Mouse (Mus musculus) frontal cortex, postnatal 10 days (tissue): ENCODE results near the gene Prkca.

Experiments used
- DNase-seq, 2 experiments: peaks; one replicate each; pipeline ENCODE4 v3.0.0; 2022; ENCODE audit warnings: low spot score in 2 of 2, mixed read lengths in 1 of 2

Gene Prkca

DNA sequence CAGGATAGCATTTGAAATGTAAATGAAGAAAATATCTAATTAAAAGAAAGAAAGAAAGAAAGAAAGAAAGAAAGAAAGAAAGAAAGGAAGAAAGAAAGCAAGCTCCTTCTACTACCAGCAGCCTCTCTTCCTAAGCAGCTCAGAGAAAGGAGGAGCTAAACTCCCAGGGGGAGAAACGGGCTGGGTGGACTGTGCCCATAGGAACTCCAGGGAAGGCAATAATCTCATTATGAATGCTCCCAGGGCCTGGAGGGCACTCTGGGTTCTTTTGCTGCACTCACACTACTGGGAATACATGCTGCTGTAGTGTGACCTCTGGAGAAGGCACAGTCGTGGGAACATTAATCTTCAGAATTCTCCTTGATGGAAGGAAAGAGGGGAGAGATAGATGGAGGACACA is 107.5 kb downstream of the Prkca start:
- DNase-seq, result no peak

GRCm38 (mm10) chr11:108235081-108235703 is 108.5 kb downstream of the Prkca start:
- no peak for DNase-seq

GRCm38 (mm10) chr11:108233015-108233414 is 110.7 kb downstream of the Prkca start:
- no peak for DNase-seq

GRCm38 (mm10) chr11:108230101-108230500 is 113.6 kb downstream of the Prkca start:
- no peak for DNase-seq

- no peak for DNase-seq
These were observed 114.4 kb downstream of the Prkca start for GRCm38 (mm10) chr11:108229176-108229946.

DNA sequence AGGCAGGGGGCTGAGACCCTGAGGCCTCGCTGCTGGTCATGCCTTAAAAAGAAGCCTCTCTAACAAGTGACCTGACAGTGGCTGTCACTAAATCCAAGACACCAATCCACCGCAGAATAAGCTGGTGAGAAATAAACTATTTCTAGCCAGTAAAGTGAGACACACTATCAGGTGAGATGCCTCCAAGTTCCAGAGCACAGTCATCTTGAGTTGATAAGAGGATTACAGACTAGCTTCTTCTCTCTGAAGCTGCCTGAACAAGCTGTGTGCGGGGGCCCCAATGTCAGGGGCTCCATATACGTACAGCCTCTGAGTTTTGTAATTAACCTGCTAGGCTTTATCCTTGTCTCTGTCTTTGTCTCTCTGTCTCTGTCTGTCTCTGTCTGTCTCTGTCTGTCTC is 115.2 kb downstream of the Prkca start:
- DNase-seq, result no peak

DNA sequence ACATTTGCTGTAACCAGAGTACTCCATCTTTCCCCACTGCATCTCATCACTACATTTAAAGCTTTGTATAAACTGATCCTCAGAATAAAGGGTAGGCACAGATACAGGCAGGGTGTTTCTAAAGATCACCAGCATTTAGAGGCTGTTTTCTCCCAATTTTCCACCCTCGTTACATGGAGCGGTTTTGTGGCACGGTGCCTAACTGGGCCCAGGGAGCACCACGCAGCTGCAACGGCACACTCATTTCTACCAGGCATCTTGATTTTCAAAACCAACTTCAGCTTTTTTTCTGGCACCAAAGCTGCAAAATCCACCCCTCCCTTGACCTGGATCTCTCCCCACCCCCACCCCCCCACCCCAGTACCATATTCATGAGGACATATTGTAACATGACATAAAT is 117.5 kb downstream of the Prkca start:
- DNase-seq, result no peak

GRCm38 (mm10) chr11:108224233-108224973 is 119.3 kb downstream of the Prkca start:
- no peak for DNase-seq

GRCm38 (mm10) chr11:108223613-108224232 is 120.0 kb downstream of the Prkca start:
- no peak for DNase-seq

DNA sequence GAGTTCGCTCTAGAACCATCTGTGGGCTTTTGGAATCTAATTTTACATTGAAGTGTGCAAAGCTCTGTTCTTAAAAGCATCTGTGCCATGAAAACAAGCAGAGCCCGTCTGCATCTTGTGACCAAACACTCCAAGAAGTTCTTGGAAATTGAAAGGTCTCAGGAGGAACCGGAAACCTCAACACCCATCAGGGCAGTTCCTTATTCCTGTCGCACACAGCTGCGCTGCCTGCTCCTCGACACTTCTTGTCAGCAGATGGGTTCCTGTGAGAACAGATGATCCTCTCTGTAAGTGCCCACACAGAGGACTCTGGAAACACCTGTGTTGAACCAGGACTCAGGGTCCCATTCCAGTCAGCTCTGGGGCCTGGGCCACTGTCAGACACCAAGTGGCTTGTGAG is 120.6 kb downstream of the Prkca start:
- peak in 1 of 2 experiments; percentile 56 for DNase-seq

GRCm38 (mm10) chr11:108222616-108223015 is 121.1 kb downstream of the Prkca start:
- DNase-seq, result peak; percentile 33 to 59

DNA sequence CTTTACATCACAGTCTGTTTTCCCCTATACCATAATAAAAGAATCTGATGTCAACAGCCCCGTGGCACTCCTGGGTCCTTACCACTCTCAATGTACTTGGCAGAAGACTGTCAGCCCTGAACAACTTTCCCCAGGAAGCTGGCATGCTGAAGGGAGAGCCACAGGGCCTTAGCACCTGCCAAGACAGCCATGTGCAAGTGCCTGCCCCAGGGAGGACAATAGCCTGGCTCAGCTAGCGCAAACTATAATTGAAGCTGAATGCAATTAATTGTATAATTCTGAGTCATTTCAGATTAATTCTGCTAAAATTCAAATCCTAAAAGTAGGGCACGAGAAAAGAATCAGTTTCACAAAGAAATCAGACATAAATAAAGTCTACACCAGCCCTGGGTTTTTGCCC is 121.7 kb downstream of the Prkca start:
- DNase-seq, result no peak

DNA sequence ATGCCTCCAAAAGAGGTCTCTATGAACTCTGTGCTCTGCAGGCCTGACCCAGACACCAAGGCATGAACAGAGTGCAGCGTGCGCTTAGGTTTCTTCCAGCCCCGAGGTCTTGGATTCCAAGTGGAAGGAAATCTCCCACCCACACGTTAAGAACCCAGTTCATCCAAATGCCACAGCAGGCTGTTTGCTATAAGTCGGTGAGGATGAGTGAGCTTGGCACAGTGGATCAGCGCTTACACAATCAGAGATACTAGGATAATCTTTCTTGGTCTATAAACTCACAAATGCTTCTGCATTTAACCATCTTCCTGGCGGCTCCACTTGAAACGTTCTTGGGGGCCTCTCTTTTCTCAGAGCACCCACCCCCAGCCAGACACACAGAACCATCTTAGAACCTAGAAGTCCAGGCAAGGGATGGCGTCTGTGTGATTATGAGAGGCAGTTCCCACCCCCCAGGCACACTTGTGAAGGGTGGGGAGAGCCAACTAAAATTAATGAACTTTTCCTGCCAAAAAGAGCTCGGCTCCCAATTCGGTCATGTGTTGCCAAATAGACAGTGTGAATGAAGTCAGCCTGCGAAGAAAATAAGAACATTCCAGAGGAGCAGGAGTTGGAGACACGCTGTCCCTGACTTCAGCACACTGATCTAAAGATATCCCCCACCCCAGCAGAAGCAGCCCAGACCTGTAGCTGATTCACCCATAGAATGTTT is 122.4 kb downstream of the Prkca start:
- DNase-seq, result peak in 1 of 2 experiments; percentile 58

- no peak for DNase-seq
These were observed 123.1 kb downstream of the Prkca start for GRCm38 (mm10) chr11:108220605-108221004.

- DNase-seq, result no peak
These were observed 126.7 kb downstream of the Prkca start for GRCm38 (mm10) chr11:108217043-108217442.

DNA sequence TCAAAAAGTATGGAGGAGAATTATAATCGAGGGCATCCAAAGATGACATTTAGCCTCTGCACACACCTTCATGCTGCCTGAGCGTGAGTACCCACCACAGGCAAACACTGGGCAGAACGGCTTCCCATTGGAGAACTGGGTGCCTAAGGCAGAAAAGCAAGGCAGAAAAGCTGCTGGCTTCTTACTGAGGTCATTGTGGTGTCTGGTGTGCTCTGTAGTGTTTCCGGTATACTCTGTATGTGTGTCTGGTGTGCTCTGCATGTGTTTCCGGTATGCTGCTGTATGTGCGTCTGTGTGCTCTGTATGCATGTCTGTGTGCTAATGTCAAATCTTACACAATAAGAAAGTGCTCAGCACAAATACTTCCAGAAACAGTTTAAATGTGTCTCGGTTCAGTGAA is 127.7 kb downstream of the Prkca start:
- no peak for DNase-seq

GRCm38 (mm10) chr11:108215466-108215865 is 128.3 kb downstream of the Prkca start:
- no peak for DNase-seq

- no peak for DNase-seq
These were observed 129.1 kb downstream of the Prkca start for GRCm38 (mm10) chr11:108214521-108215223.

DNA sequence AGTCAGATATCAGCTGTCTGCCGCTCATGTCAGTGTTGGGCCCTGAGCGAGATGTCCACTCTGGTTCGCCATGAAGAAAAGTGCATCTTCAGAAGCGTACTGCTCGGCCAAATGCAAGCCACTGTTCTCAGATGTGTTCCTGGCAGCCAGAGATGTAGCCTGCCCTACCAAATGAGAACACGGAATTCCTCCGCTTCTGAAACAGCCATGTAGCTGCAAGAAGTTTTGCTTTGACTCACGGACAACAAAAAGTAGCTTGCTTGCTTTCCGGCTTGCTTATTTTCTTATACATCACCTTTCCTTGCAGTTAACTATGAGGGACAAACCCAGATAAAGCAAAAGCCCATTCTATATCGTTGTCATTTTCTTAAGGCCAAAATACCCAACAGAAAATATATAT is 129.9 kb downstream of the Prkca start:
- no peak for DNase-seq

DNA sequence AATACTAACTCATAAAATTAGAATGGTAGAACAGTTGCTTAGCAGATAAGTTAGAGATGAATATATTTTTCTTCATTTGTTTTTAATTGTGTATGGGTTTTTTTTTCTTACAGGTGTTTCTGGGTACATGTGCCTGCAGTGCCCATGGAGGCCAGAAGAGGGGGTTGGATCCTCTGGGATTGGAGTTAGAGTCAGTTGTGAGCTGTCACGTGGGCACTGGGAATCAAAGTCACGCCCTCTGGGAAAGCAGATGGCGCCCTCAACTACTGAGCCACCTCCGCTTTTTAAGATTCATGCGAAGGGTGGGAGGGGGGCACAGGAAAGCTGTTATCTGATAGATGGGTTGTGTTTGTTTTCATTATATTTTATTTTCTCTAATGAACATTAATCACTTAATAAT is 131.1 kb downstream of the Prkca start:
- no peak for DNase-seq

DNA sequence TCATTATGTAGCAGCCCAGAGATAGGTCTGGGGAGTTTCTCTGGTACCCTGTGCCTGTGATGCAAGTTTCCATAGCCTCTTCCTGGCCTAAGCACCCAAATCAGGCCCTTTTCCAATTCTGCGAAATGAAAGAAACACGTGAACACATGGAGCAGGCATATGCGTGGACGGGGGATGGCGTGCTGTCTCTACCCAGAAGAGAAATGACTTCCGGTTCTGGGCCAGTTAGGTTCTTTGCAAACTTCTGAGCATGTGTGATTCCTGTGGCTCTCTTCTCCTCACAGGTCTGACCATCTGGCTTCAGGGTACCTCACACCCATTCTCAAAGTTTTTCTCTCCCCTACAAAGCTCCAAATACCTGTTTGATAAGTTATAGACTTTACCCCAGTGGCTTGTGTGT is 131.7 kb downstream of the Prkca start:
- no peak for DNase-seq
